Mouse (Mus musculus) kidney, postnatal 10 days (tissue): ENCODE results near the gene Lztfl1.
"Not testable (repeated sequence)": the region's sequence is repeated elsewhere in the genome, so short reads cannot be mapped to it uniquely, and the experiment has no call there.

Experiments
- DNase-seq: peaks from one replicate; pipeline ENCODE4 v3.0.0; 2021; ENCODE audit warnings: mixed read lengths

Lztfl1 gene

DNA sequence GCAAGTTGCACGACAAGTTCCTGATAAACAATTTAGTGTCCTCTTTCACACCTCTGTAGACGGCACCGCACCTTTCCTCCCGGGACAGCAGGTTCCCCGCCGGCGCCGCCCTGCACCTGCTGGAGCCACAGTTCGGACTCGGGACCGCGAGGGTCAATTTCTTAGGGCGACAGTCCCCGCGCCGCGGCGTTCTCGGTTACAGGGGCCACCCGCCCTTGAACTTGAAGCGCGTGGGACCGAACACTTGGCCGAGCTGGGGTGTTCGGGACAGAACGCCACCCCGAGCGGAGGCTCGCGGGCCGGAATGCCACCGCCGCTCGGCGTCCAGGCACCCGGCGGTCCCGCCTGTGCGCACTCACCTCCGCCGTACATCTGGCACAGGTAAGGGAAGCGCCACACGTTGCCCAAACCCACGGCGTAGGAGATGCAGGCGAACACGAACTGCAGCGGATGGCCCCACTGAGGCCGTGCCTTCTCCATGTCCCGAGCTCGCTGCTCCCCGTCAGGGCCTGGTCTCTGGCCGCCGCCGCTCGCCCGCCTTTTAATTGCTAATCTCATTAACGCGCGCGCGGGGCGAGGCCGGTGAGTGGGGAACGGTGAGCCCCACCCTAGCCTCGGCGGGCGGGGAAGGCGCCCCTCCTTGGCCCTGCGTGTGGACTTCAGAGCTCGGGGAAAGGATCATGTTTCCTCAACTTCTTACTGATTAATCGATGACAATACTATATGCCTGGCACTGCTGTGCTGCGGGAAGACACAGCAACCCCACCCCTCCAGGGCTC lies 39.0 kb downstream of the Lztfl1 start, which contains the start of the genes Ccr9 and Slc6a20a:
Gene Ccr9 (plus strand): TSS at position 113 of the 779 bp plus-strand sequence.
Gene Slc6a20a (minus strand): TSS at position 559 of the 779 bp plus-strand sequence.
- peak; percentile 68 for DNase-seq

DNA sequence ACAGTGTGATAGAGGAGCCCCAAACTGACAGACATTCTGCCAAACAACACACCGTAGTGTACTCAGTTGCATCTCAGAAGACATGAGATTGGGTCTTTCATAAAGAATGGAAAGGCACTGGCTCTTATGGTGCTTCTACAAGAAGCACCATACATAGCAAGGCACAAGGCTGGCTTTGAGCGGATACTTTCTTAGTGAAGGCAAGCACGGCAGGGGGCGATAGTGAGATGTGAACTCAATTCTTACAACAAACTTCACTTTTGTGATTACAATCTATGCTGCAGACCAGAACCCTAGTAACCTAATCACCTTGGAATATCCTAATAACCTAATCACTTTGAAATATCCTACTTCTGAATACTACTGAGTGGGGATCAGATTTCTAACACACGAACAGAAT lies 51.9 kb downstream of the Lztfl1 start:
- peak; percentile 71 for DNase-seq

DNA sequence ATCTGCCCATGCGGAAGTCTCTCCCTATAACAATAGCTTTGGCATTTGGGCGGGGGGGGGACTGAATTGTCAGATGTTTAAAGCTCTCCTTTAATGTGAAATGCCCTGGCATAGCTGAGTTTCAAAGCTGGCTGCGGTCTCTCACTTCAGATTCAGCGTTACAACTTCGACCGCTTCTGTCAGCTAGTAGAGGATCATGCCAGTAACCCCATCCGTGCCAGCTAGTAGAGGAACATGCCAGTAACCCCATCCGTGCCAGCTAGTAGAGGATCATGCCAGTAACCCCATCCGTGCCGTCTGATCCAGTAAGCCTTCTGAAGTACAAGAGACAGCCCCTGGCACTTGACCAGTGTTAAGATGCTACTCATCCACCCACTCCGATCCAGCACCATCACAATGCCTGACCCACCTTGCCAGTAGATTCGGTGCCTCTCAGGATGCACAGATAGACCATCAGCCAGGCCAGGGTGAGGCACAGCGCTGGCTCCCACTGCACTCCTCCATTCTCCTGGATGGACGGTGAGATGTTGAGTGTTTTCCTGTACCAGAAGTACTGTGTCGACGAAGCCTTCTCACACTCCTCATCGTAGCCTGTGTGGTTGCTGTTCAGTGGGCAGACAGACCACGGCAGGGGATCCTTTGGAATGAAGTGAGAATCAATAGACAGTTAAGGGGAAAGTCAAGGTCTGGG lies 57.4 kb downstream of the Lztfl1 start:
- not testable (repeated sequence) for DNase-seq

DNA sequence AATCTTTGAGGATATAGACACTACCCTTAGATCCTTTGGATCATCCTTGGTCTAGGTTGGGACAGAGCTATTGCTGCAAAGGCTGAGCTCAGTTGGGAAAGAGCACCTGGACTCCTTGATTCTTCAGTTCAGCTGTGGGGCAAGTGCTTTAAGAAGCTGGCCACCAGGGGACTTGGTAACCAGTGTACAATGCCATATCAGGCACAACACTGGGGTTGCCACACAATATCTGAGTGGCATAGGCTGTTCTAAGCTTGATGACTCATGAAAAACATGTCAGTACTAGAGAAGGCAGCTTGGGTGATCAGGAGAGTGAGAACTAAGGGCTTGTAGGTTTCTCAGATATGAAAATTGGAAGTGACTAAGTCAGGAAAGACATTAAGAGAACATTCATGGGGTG lies 58.5 kb downstream of the Lztfl1 start:
- no peak for DNase-seq

DNA sequence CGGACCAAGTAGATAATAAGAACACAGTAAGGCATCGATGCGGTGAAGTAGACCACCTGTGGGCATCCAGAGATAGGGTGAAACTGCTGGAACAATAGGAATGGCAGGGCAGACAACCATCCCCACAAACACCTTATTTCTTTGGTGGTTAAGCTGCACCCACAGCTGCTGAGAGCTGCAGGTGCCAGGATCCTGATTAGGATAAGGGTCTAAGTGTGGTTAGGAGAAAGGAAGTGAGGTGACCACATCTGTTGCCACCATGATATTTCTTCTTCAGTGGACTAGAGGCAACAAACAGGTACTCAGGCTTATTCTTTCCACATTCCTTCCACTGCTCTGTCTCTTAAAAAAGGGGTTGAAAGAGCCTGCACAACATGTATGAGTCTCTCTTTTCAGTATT lies 60.0 kb downstream of the Lztfl1 start:
- no peak for DNase-seq

DNA sequence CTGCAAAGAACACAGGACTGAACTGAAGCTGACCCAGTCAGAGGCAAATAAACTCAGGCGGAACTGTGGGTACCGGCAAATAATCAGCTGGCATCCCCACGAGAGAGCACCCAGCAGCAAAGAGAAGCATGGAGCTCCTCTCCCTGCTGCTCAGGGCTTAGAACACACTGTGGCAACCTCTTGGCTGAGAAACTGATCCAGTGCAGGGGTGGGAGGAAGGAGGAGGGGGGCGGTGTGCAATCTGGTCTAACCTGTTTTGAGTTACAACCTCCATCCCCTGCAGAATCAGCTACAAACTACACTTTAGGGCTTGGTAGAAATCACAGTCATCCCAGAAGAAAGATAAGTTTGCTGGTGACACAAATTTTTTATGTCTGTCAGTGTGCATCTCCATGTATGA lies 66.1 kb downstream of the Lztfl1 start:
- no peak for DNase-seq

DNA sequence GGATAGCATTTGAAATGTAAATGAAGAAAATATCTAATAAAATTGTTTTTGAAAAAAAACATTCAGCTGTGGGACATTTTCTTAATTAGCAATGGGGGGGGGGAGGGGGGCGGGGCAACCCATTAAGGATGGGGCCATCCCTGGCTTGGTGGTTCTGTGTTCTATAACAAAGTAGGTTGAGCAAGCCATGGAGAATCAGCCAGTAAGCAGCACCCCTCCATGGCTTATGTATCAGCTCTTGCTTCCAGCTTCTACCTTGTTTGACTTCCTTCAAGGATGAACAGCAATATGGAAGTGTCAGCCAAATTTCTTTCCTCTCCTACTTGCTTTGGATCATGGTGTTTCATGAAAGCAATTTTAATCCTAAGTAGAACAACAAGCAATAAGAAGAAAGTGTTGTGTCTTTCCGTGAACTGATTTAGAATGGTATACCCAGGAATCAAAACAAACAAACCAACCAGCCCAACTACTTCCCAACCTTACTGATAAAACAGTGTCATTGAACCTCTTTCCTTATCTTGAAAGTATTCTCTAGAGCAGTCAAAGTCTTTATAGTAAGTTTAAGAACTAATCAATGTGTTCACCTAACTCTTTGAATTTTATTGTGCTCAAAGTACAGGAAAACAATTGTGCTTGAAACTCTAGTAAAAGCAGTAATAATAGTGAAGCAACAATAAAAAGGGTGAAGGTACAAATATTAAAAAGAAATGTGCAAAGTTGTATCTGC lies 67.5 kb downstream of the Lztfl1 start:
- DNase-seq: no peak
